Mouse (Mus musculus) E14TG2a.4 (cell line): Measurements from ENCODE around the gene Hgd.

Experiments used
- H3K27me3 ChIP-seq: 2 replicates; pipeline ENCODE4 v1.6.1; 2014; ENCODE audit warnings: low read length, control low read depth; ENCODE audit not compliant: insufficient read depth
- H3K36me3 ChIP-seq: 2 replicates; pipeline ENCODE4 v1.6.1; 2014; ENCODE audit warnings: low read length, control low read depth; ENCODE audit not compliant: insufficient read depth
- H3K4me1 ChIP-seq: replicated peaks from 2 replicates; pipeline ENCODE4 v1.6.1; 2014; ENCODE audit warnings: low read depth, low read length, control low read depth
- H3K4me3 ChIP-seq: replicated peaks from 2 replicates; pipeline ENCODE4 v1.5.1; 2014; ENCODE audit warnings: mild to moderate bottlenecking, low read length
- H3K9me3 ChIP-seq: 2 replicates; pipeline ENCODE4 v1.6.1; 2014; ENCODE audit warnings: low read length, control low read depth
- CTCF ChIP-seq: conservative IDR thresholded peaks from 2 replicates; pipeline ENCODE4 v1.5.1; 2014; ENCODE audit warnings: low read length
- NANOG ChIP-seq: IDR thresholded peaks from 2 replicates; pipeline ENCODE4 v1.6.1; 2014; ENCODE audit warnings: borderline replicate concordance, low read length, mixed read lengths
- POU5F1 ChIP-seq: IDR thresholded peaks from 2 replicates; pipeline ENCODE4 v1.6.1; 2014; ENCODE audit warnings: low read length, borderline replicate concordance

Hgd gene

GRCm38 (mm10) chr16:37610333-37610732, 30.4 kb downstream of the Hgd start:
- Histone ChIP-seq H3K9me3 (no peaks in the 10 kb centered on the region), H3K27me3 (no peaks in the 10 kb centered on the region), H3K36me3 (no peaks in the 10 kb centered on the region), H3K4me3 (no peak overlapping the region), H3K4me1 (peaks cover 8% of the 10 kb centered on the region; the same call in 1 of the 2 replicates)
- TF ChIP-seq NANOG: no peak
- TF ChIP-seq CTCF: no peak
- TF ChIP-seq POU5F1: no peak

GRCm38 (mm10) chr16:37611072-37611471, 31.1 kb downstream of the Hgd start:
- Histone ChIP-seq H3K36me3 (no peaks in the 10 kb centered on the region), H3K4me1 (peaks cover 8% of the 10 kb centered on the region; the same call in 1 of the 2 replicates), H3K4me3 (no peak overlapping the region), H3K9me3 (no peaks in the 10 kb centered on the region), H3K27me3 (no peaks in the 10 kb centered on the region)
- TF ChIP-seq POU5F1: no peak
- no peak for TF ChIP-seq CTCF
- TF ChIP-seq NANOG: no peak

- no peak overlapping the region for H3K4me3 ChIP-seq
- no peaks in the 10 kb centered on the region for H3K36me3 ChIP-seq
- no peaks in the 10 kb centered on the region for H3K9me3 ChIP-seq
- peaks cover 8% of the 10 kb centered on the region; the same call in 1 of the 2 replicates for H3K4me1 ChIP-seq
- no peak for TF ChIP-seq NANOG
- TF ChIP-seq CTCF: no peak
- TF ChIP-seq POU5F1: no peak
- no peaks in the 10 kb centered on the region for H3K27me3 ChIP-seq
Observed at GRCm38 (mm10) chr16:37612013-37612412, 32.1 kb downstream of the Hgd start.

GRCm38 (mm10) chr16:37614540-37614939, 34.6 kb downstream of the Hgd start:
- TF ChIP-seq POU5F1 (no peak), NANOG (no peak), CTCF (no peak)
- H3K27me3 ChIP-seq: no peaks in the 10 kb centered on the region
- H3K4me1 ChIP-seq: peaks cover 8% of the 10 kb centered on the region; the same call in 1 of the 2 replicates
- H3K36me3 ChIP-seq: no peaks in the 10 kb centered on the region
- H3K9me3 ChIP-seq: no peaks in the 10 kb centered on the region
- no peak overlapping the region for H3K4me3 ChIP-seq

- peaks cover 8% of the 10 kb centered on the region; the same call in 1 of the 2 replicates for H3K4me1 ChIP-seq
- H3K36me3 ChIP-seq: no peaks in the 10 kb centered on the region
- H3K27me3 ChIP-seq: no peaks in the 10 kb centered on the region
- no peaks in the 10 kb centered on the region for H3K9me3 ChIP-seq
- H3K4me3 ChIP-seq: no peak overlapping the region
- TF ChIP-seq CTCF: no peak
- TF ChIP-seq POU5F1: no peak
- no peak for TF ChIP-seq NANOG
Observed at GRCm38 (mm10) chr16:37615429-37615828, 35.5 kb downstream of the Hgd start.

GRCm38 (mm10) chr16:37616104-37616503, 36.2 kb downstream of the Hgd start:
- TF ChIP-seq POU5F1 (no peak), NANOG (no peak), CTCF (no peak)
- no peaks in the 10 kb centered on the region for H3K27me3 ChIP-seq
- peaks cover 8% of the 10 kb centered on the region; the same call in 1 of the 2 replicates for H3K4me1 ChIP-seq
- no peak overlapping the region for H3K4me3 ChIP-seq
- H3K36me3 ChIP-seq: no peaks in the 10 kb centered on the region
- H3K9me3 ChIP-seq: no peaks in the 10 kb centered on the region

- H3K4me3 ChIP-seq: no peak overlapping the region
- H3K4me1 ChIP-seq: peaks cover 8% of the 10 kb centered on the region; the same call in 1 of the 2 replicates
- H3K9me3 ChIP-seq: no peaks in the 10 kb centered on the region
- no peaks in the 10 kb centered on the region for H3K27me3 ChIP-seq
- H3K36me3 ChIP-seq: no peaks in the 10 kb centered on the region
- no peak for TF ChIP-seq NANOG
- TF ChIP-seq CTCF: no peak
- no peak for TF ChIP-seq POU5F1
Observed at GRCm38 (mm10) chr16:37617695-37618094, 37.7 kb downstream of the Hgd start.

- Histone ChIP-seq H3K4me3 (no peak overlapping the region), H3K4me1 (no peaks in the 10 kb centered on the region), H3K27me3 (no peaks in the 10 kb centered on the region), H3K36me3 (no peaks in the 10 kb centered on the region), H3K9me3 (peaks cover 6% of the 10 kb centered on the region; the same call in 1 of the 2 replicates)
- TF ChIP-seq NANOG (no peak), POU5F1 (no peak), CTCF (no peak)
Observed at GRCm38 (mm10) chr16:37622403-37622802, 42.5 kb downstream of the Hgd start.

GRCm38 (mm10) chr16:37622919-37623318, 43.0 kb downstream of the Hgd start:
- Histone ChIP-seq H3K4me3 (no peak overlapping the region), H3K4me1 (no peaks in the 10 kb centered on the region), H3K36me3 (no peaks in the 10 kb centered on the region), H3K27me3 (no peaks in the 10 kb centered on the region), H3K9me3 (peaks cover 6% of the 10 kb centered on the region; the same call in 1 of the 2 replicates)
- TF ChIP-seq NANOG (no peak), POU5F1 (no peak), CTCF (no peak)
